Mouse (Mus musculus) midbrain, postnatal 0 days (tissue): ENCODE results near the gene Vegfb. TPM values are rescaled to one million over a fixed set of nuclear protein-coding genes. Genes with fewer than 3 reads are reported as not detected.

Experiments
- ATAC-seq: fragments of 200-750 bp; cut with Nextera tagmentation; 2 replicates; pipeline ENCODE4 v1.8.0; 2017; ENCODE audit warnings: moderate number of reproducible peaks, mild to moderate bottlenecking, moderate TSS enrichment, moderate library complexity; ENCODE audit not compliant: low FRiP score
- DNase-seq: peaks from one replicate; pipeline ENCODE4 v3.0.0-alpha.2; 2015; ENCODE audit warnings: low spot score
- H3K27ac ChIP-seq: fragments of 300-500 bp; sonication (generic); 2 replicates; pipeline ENCODE4 v1.5.1; 2014; ENCODE audit warnings: low read depth, mild to moderate bottlenecking, low read length, mixed read lengths
- H3K27me3 ChIP-seq: fragments of 300-500 bp; sonication (generic); 2 replicates; pipeline ENCODE4 v1.6.1; 2014; ENCODE audit warnings: low read length, control low read depth, mixed read lengths; ENCODE audit not compliant: insufficient read depth
- H3K36me3 ChIP-seq: fragments of 300-500 bp; sonication (generic); 2 replicates; pipeline ENCODE4 v1.6.1; 2014; ENCODE audit warnings: low read length, control low read depth, mixed read lengths; ENCODE audit not compliant: insufficient read depth
- H3K4me1 ChIP-seq: fragments of 300-500 bp; sonication (generic); 2 replicates; pipeline ENCODE4 v1.6.1; 2014; ENCODE audit warnings: mild to moderate bottlenecking, control low read depth, antibody characterized with exemption, low read length, mixed read lengths; ENCODE audit not compliant: insufficient read depth
- H3K4me2 ChIP-seq: fragments of 300-500 bp; sonication (generic); 2 replicates; pipeline ENCODE4 v1.6.1; 2014; ENCODE audit warnings: low read depth, mild to moderate bottlenecking, low read length, mixed read lengths; ENCODE audit not compliant: poor library complexity, severe bottlenecking
- H3K4me3 ChIP-seq: fragments of 300-500 bp; sonication (generic); 2 replicates; pipeline ENCODE4 v1.5.1; 2014; ENCODE audit warnings: low read depth, mild to moderate bottlenecking, low read length, moderate library complexity
- H3K9ac ChIP-seq: fragments of 300-500 bp; sonication (generic); replicated peaks from 2 replicates; pipeline ENCODE4 v1.6.1; 2014; ENCODE audit warnings: mild to moderate bottlenecking, low read length, moderate library complexity, mixed read lengths; ENCODE audit not compliant: poor library complexity, severe bottlenecking
- H3K9me3 ChIP-seq: fragments of 300-500 bp; sonication (generic); 2 replicates; pipeline ENCODE4 v1.6.1; 2016; ENCODE audit warnings: low read length, control low read depth
- CTCF ChIP-seq: IDR thresholded peaks from 2 replicates; pipeline ENCODE4 v1.5.1; 2016; ENCODE audit warnings: antibody characterized with exemption, mild to moderate bottlenecking
- whole genome bisulfite sequencing: fragments of 180-500 bp; shearing (Covaris S2); extraction: QIAGEN DNeasy Blood & Tissue Kit; methylation state at CpG from one replicate; pipeline ENCODE4 v1.1.7; 2014; 5-methylcytosine and 5-hydroxymethylcytosine counted together
- polyA plus RNA-seq: library from polyadenylated mRNA; unstranded; fragments of >200 nt; fragmentation: Nextera tagmentation; extraction: Ambion mirVana; gene quantifications from 2 replicates; pipeline ENCODE4 v1.2.1, GENCODE M21; 2015
- total RNA-seq: library from RNA; depleted of rRNA; stranded (reverse); fragments of >200 nt; gene quantifications from 2 replicates; pipeline ENCODE4 v1.2.3, GENCODE M21; 2014

The Vegfb gene
- total and polyA plus RNA-seq, 2 experiments from 2014 or later: 44.4 to 77.7 TPM

GRCm38 (mm10) chr19:6979486-6980380 is 7.7 kb downstream of the Vegfb start:
- no peaks in the 10 kb centered on the region for H3K9me3 ChIP-seq
- peak; percentile 90 for ATAC-seq
- peak; percentile 99 for DNase-seq
- peaks cover 20% of the 10 kb centered on the region for H3K36me3 ChIP-seq
- peak overlapping the region; percentile 74 for H3K9ac ChIP-seq
- no peaks in the 10 kb centered on the region for H3K27me3 ChIP-seq
- H3K4me3 ChIP-seq: peak overlapping the region; percentile 65
- peak overlapping the region; percentile 84 for H3K4me2 ChIP-seq
- TF ChIP-seq CTCF: peak; percentile 71
- WGBS: 1% methylated on average over 56 of the region's 59 CpGs
- peak overlapping the region; percentile 95 for H3K27ac ChIP-seq
- peaks cover 19% of the 10 kb centered on the region; the same call in 1 of the 2 replicates for H3K4me1 ChIP-seq

GRCm38 (mm10) chr19:6979001-6979479 is 8.4 kb downstream of the Vegfb start:
- Histone ChIP-seq H3K4me2 (peak overlapping the region; percentile 84), H3K36me3 (peaks cover 19% of the 10 kb centered on the region), H3K27me3 (no peaks in the 10 kb centered on the region), H3K27ac (peak overlapping the region; percentile 95), H3K4me3 (peak overlapping the region; percentile 65), H3K9me3 (no peaks in the 10 kb centered on the region), H3K4me1 (peaks cover 19% of the 10 kb centered on the region; the same call in 1 of the 2 replicates), H3K9ac (peak overlapping the region; percentile 74)
- no peak for TF ChIP-seq CTCF
- peak; percentile 18 for DNase-seq
- ATAC-seq: no peak
- 8% methylated on average over 11 of the region's 11 CpGs for WGBS

- WGBS: 47% methylated on average over 3 of the region's 3 CpGs
- DNase-seq (no peak), ATAC-seq (no peak)
- Histone ChIP-seq H3K36me3 (peaks cover 19% of the 10 kb centered on the region), H3K4me1 (peaks cover 19% of the 10 kb centered on the region; the same call in 1 of the 2 replicates), H3K27ac (peak overlapping the region; percentile 95), H3K9ac (peak overlapping the region; percentile 74; the same call in 1 of the 2 replicates), H3K9me3 (no peaks in the 10 kb centered on the region), H3K27me3 (no peaks in the 10 kb centered on the region), H3K4me2 (peak overlapping the region; percentile 84), H3K4me3 (peak overlapping the region; percentile 65)
- no peak for TF ChIP-seq CTCF
Measured at GRCm38 (mm10) chr19:6978639-6978974, 8.8 kb downstream of the Vegfb start.

- ATAC-seq: no peak
- peaks cover 19% of the 10 kb centered on the region; the same call in 1 of the 2 replicates for H3K4me1 ChIP-seq
Measured at GRCm38 (mm10) chr19:6977759-6978638, 9.5 kb downstream of the Vegfb start.

GRCm38 (mm10) chr19:6975537-6976521 is 11.6 kb downstream of the Vegfb start, which contains the start of gene Plcb3:
Plcb3 (minus strand) TSS chr19:6976470.
- H3K36me3 ChIP-seq: peaks cover 13% of the 10 kb centered on the region
- H3K27me3 ChIP-seq: peaks cover under 1% of the 10 kb centered on the region; the same call in 1 of the 2 replicates
- DNase-seq (peak; percentile 96), ATAC-seq (no peak)
- peaks cover 19% of the 10 kb centered on the region; the same call in 1 of the 2 replicates for H3K4me1 ChIP-seq
- peak; percentile 67 for TF ChIP-seq CTCF
- no peaks in the 10 kb centered on the region for H3K9me3 ChIP-seq
- H3K27ac ChIP-seq: peak within 1 kb of the TSS; percentile 85
- peak within 1 kb of the TSS; percentile 95 for H3K4me2 ChIP-seq
- WGBS: under 1% methylated on average over 16 of the region's 16 CpGs
- H3K4me3 ChIP-seq: peak within 1 kb of the TSS; percentile 62
- peak within 1 kb of the TSS; percentile 72 for H3K9ac ChIP-seq

More at GRCm38 (mm10) chr19:6977759-6978638, 9.5 kb downstream of the Vegfb start:
- Histone ChIP-seq H3K4me3 (peak overlapping the region; percentile 65; the same call in 1 of the 2 replicates), H3K9ac (0 out of 2 replicates have a peak overlapping the region, but pooled peaks have one; percentile 29), H3K27ac (peak overlapping the region; percentile 95; the same call in 1 of the 2 replicates), H3K36me3 (peaks cover 19% of the 10 kb centered on the region), H3K4me2 (peak overlapping the region; percentile 84), H3K27me3 (no peaks in the 10 kb centered on the region), H3K9me3 (no peaks in the 10 kb centered on the region)
- DNase-seq: no peak
- 80% methylated on average over 13 of the region's 13 CpGs for WGBS
- TF ChIP-seq CTCF: no peak
